Mouse (Mus musculus) CH12.LX (cell line): ENCODE data around the gene Casp4.

Experiments used
- CHD1 ChIP-seq: IDR thresholded peaks from 2 replicates; pipeline ENCODE4 v1.6.1; 2012; ENCODE audit warnings: low read depth, low read length, improper control_type of control experiment, inconsistent platforms
- CHD2 ChIP-seq: IDR thresholded peaks from 2 replicates; pipeline ENCODE4 v1.6.1; 2011; ENCODE audit warnings: low read length, improper control_type of control experiment
- CTCF ChIP-seq, 2 experiments: IDR thresholded peaks in 1 of 2; conservative IDR thresholded peaks in 1 of 2; 2 replicates each; pipeline ENCODE4 v1.5.1; 2011 to 2012; ENCODE audit warnings: low read depth in 2 of 2, low read length in 2 of 2, improper control_type of control experiment in 1 of 2, inconsistent platforms in 1 of 2, mild to moderate bottlenecking in 1 of 2, moderate library complexity in 1 of 2
- E2F4 ChIP-seq: IDR thresholded peaks from 2 replicates; pipeline ENCODE4 v1.6.1; 2011; ENCODE audit warnings: low read depth, low read length, improper control_type of control experiment; ENCODE audit not compliant: insufficient replicate concordance
- ELF1 ChIP-seq: IDR thresholded peaks from 2 replicates; pipeline ENCODE4 v1.6.1; 2014; ENCODE audit warnings: low read depth, mild to moderate bottlenecking, inconsistent platforms, low read length, improper control_type of control experiment
- GABPA ChIP-seq: IDR thresholded peaks from 2 replicates; pipeline ENCODE4 v1.6.1; 2012; ENCODE audit warnings: low read depth, low read length, improper control_type of control experiment, inconsistent platforms; ENCODE audit not compliant: insufficient replicate concordance
- NELFE ChIP-seq: IDR thresholded peaks from 2 replicates; pipeline ENCODE4 v1.6.1; 2011; ENCODE audit warnings: low read depth, low read length, improper control_type of control experiment
- POLR2A ChIP-seq: IDR thresholded peaks from 2 replicates; pipeline ENCODE4 v1.6.1; 2011; ENCODE audit warnings: low read depth, mild to moderate bottlenecking, improper control_type of control experiment, low read length
- SIN3A ChIP-seq: IDR thresholded peaks from 2 replicates; pipeline ENCODE4 v1.6.1; 2012; ENCODE audit warnings: low read length, improper control_type of control experiment, inconsistent platforms
- USF2 ChIP-seq: conservative IDR thresholded peaks from 2 replicates; pipeline ENCODE4 v1.6.1; 2011; ENCODE audit warnings: low read depth, low read length, improper control_type of control experiment

GRCm38 (mm10) chr9:5343092-5343491 is 34.5 kb downstream of the Casp4 start:
- TF ChIP-seq CTCF (conservative IDR thresholded peaks at IDR 0.05 in 1 of 2, IDR thresholded peaks at IDR 0.05 in 1 of 2; ENCODE audit: low read depth in 2 of 2, low read length in 2 of 2), result no peak
- TF ChIP-seq ELF1, result no peak
- no peak for TF ChIP-seq SIN3A
- TF ChIP-seq E2F4, result no peak
- TF ChIP-seq POLR2A, result no peak
- TF ChIP-seq NELFE, result no peak
- TF ChIP-seq CHD1, result no peak
- TF ChIP-seq USF2, result no peak
- no peak for TF ChIP-seq CHD2
- no peak for TF ChIP-seq GABPA
